Mouse (Mus musculus): ENCODE data around the gene Nfkbiz. TPM values are rescaled to one million over a fixed set of nuclear protein-coding genes. Genes with fewer than 3 reads are reported as not detected.
"Not testable (repeated sequence)": the region's sequence is repeated elsewhere in the genome, so short reads cannot be mapped to it uniquely, and the experiment has no call there.

Nfkbiz gene
- total RNA-seq, 2 experiments from 2014 or later: 2.6 to 2.8 TPM

- intact Hi-C loops (cut with DNase I); DNase-seq (ENCODE audit: extremely low spot score in 1 of 2, low spot score in 2 of 2): not testable (repeated sequence)
Observed at GRCm38 (mm10) chr16:55837653-55838052, 1.0 kb downstream of the Nfkbiz start.

DNA sequence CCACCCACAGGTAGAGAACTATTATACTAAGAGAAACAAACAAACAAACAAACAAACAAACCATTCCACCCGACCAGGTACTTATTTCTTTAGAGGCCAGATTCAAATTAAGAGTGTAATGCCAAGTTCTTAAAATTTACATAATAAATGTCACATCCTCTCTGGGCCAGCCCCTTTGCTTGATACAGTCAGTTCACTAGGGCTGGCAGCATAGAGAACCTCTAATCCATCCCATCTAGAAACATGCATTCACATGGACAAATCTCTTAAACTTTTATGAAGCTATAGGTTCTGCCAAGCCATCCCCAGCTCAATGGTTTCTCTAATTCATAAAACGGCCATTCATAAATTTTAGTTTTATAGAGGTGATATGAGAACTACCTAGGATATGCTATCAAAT, 1.5 kb downstream of the Nfkbiz start:
- intact Hi-C loops (cut with DNase I): no loop called here
- no peak for DNase-seq (ENCODE audit: extremely low spot score in 1 of 2, low spot score in 2 of 2)

- no peak for DNase-seq (ENCODE audit: extremely low spot score in 1 of 2, low spot score in 2 of 2)
Observed at GRCm38 (mm10) chr16:55835798-55836197, 2.9 kb downstream of the Nfkbiz start.

GRCm38 (mm10) chr16:55832617-55833016, 6.1 kb downstream of the Nfkbiz start:
- intact Hi-C loops (cut with DNase I): no loop called here
- no peak for DNase-seq (ENCODE audit: extremely low spot score in 1 of 2, low spot score in 2 of 2)

More at GRCm38 (mm10) chr16:55835798-55836197, 2.9 kb downstream of the Nfkbiz start:
- intact Hi-C loops (cut with DNase I): no loop called here

GRCm38 (mm10) chr16:55832040-55832439, 6.7 kb downstream of the Nfkbiz start:
- intact Hi-C loops (cut with DNase I): no loop called here

DNA sequence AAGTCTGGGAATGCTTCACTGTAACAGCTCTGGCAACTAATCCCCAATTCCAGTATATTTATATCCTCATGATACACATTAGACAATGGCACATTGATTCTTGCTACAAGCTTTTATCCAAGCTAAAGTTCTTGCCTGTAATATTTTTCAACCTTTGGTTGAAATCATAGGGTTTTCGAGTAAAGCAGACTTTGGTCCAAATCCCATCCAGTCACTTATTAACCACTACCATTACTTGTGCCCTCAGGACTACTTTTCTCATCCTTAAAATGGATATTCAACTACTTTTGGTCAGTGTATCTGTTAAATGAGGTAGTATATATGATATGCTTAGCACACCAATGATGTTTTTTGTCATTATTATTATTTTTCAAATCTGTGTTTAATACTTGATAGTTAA, 7.2 kb downstream of the Nfkbiz start:
- DNase-seq (ENCODE audit: extremely low spot score in 1 of 2, low spot score in 2 of 2): no peak

More at GRCm38 (mm10) chr16:55832040-55832439, 6.7 kb downstream of the Nfkbiz start:
- DNase-seq (ENCODE audit: extremely low spot score in 1 of 2, low spot score in 2 of 2): no peak

DNA sequence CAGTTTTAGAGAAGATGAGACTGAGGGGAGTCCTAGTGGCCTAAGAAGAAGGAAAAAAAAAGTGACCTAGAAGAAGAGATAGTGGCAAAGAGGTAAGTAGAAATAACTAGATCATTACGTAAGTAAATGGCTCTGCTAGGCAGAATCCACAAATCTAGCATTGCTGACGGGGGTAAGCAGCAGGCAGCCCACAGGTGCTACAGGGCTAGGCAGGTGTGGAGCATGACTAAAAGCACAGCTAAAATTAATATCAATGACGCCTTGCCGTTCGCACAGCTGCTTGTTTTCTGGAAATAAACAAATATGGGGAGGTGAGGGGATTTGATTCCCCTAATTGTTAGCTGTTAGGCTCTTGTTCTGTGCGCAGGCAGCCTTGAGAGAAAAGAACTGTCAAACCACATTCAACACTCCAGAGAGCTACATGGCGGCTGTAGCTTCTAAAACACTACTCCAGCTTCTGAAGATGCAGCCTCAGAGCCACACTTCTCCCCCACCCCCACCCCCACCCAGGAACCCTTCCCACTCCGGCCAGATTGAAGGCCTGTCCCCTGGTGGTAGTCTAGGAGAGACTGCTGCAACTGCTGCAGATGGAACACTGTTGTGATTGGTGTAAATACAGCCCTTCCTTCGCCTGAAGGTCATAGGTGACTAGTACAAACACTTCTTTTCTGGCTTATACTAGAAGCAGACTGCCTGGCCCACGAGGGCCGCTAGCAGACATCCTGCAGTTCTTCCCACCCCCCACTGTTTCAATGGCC, 15.1 kb downstream of the Nfkbiz start:
- intact Hi-C loops (cut with DNase I): no loop called here
- DNase-seq (ENCODE audit: extremely low spot score in 1 of 2, low spot score in 2 of 2): no peak

More for the DNA sequence above, 7.2 kb downstream of the Nfkbiz start:
- intact Hi-C loops (cut with DNase I): no loop called here

DNA sequence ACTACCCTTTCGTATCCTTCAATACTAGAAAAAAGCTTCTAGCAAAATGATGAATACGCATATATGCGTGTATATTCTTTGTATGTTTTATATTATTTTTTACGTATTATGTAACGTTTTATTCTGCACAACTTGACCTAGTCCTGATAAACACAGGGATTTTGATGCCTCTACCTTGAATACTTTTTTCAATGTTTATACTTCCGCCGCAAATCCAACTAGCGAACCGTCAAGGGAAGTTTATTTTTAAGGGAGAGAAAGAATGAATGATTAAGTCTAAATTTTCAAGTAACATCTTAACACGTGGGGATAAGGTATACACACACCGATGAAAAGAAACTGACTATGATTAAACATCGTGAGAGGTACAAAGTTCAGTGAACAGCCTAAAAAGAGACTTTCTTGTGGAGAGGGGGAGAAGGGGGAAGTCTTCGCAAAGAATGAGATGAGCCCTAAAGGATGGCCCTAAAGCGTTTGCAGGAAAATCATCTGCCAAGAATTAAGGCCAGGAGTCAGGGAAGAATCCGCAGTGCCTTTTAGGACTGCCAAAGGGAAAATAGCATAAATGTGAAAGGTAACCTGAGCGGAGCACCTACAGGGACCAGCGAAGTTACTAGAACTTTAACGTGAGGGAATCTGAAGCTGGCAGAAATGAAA, 15.8 kb downstream of the Nfkbiz start:
- intact Hi-C loops (cut with DNase I): no loop called here

GRCm38 (mm10) chr16:55821997-55822740, 16.5 kb downstream of the Nfkbiz start:
- peak; percentile 70 to 95 for DNase-seq (ENCODE audit: extremely low spot score in 1 of 2, low spot score in 2 of 2)
- intact Hi-C loops (cut with DNase I): no loop called here

More for the DNA sequence above, 15.8 kb downstream of the Nfkbiz start:
- no peak for DNase-seq (ENCODE audit: extremely low spot score in 1 of 2, low spot score in 2 of 2)

DNA sequence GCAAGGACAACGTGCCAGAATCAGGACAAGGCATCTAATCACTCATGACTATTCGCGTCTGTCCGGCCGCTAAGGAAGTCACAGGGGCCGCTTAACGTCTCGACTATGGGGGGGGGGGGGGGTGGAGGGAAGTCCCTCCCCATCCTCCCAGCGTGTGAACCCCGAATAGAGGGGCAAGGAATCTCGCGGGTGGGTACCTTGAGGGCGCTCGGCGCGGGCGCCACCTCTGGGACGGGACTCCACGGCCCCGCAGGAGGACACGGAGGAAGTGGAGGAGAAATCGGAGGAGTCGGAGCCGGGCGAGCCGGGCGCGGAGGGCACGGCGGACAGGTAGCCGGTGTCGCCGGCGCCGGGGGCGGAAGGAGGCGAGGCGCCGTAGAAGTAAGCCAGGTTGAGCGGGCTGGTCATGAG, 17.1 kb downstream of the Nfkbiz start:
- DNase-seq (ENCODE audit: extremely low spot score in 1 of 2, low spot score in 2 of 2): peak in 1 of 2 experiments; percentile 28
- intact Hi-C loops (cut with DNase I): no loop called here

GRCm38 (mm10) chr16:55820916-55821570, 17.7 kb downstream of the Nfkbiz start:
- no peak for DNase-seq (ENCODE audit: extremely low spot score in 1 of 2, low spot score in 2 of 2)

GRCm38 (mm10) chr16:55820161-55820915, 18.4 kb downstream of the Nfkbiz start:
- intact Hi-C loops (cut with DNase I): no loop called here
- no peak for DNase-seq (ENCODE audit: extremely low spot score in 1 of 2, low spot score in 2 of 2)

More at GRCm38 (mm10) chr16:55820916-55821570, 17.7 kb downstream of the Nfkbiz start:
- intact Hi-C loops (cut with DNase I): no loop called here

GRCm38 (mm10) chr16:55819186-55819861, 19.4 kb downstream of the Nfkbiz start:
- DNase-seq (ENCODE audit: extremely low spot score in 1 of 2, low spot score in 2 of 2): peak in 1 of 2 experiments; percentile 49
- intact Hi-C loops (cut with DNase I): no loop called here

GRCm38 (mm10) chr16:55817717-55818515, 20.8 kb downstream of the Nfkbiz start:
- intact Hi-C loops (cut with DNase I): no loop called here
- DNase-seq (ENCODE audit: extremely low spot score in 1 of 2, low spot score in 2 of 2): no peak

DNA sequence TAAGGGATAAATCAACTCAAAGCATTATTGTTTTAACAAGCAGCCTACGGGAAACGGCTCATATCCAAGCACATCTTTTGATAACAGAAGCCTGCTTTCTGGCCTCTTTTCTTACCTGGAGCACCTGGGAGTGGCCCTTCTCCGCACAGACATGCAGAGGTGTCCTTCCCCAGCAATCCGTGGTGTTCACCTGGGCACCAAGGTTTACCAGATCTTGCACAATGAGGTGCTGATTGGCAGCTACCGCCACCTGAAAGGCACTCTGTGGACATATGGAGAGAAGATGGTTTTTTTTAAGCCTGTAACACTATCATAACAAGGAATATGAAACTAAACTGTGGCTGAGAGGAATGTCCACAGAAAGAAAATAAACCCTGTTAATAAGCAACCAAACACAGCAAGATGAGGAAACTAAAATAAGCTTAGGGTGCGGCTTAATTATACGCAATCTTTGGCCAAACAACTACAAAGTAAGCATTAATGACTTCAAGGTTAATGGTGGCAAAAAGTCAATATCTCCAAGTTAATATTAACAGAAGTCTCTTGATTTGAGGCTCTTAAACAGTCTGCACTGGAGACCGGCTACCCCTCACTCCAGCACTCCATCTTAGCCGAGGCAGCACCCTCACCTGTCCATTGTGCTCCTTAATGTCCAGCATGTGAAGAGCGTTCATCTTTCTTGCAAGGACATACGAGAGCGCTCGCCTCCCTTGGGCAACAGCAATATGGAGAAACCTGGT, 22.3 kb downstream of the Nfkbiz start:
- intact Hi-C loops (cut with DNase I): no loop called here
- no peak for DNase-seq (ENCODE audit: extremely low spot score in 1 of 2, low spot score in 2 of 2)

DNA sequence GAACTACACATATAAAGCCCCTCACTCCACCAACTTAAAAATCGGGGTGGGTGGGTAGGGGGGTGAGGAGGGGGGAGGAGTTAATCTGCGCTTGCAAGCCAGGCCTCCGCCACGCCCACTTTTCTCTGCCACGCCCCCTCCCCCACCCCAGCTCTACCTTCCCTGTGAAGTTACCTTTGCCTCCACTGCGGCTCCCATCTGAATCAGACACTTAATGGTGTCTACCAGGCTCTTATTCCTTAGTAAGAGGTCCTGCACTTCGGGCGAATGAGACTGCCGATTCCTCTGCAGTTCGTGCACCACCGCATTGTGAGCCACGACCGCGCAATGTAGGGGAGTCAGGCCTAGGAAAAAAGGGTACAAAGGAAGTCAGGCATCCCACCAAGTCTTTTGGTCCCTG, 23.2 kb downstream of the Nfkbiz start:
- intact Hi-C loops (cut with DNase I): no loop called here
- DNase-seq (ENCODE audit: extremely low spot score in 1 of 2, low spot score in 2 of 2): no peak

Measured in left cerebral cortex, postnatal 10 days (tissue).